Mouse (Mus musculus) limb, embryonic 12.5 days (tissue): Measurements from ENCODE around the gene Slc41a2. TPM values are rescaled to one million over a fixed set of nuclear protein-coding genes. Genes with fewer than 3 reads are reported as not detected.

Experiments
- ATAC-seq: fragments of 200-750 bp; cut with Nextera tagmentation; 2 replicates; pipeline ENCODE4 v1.8.0; 2017; ENCODE audit warnings: low read depth, moderate TSS enrichment; ENCODE audit not compliant: insufficient number of reproducible peaks, insufficient read depth, low FRiP score, low TSS enrichment
- H3K27ac ChIP-seq: fragments of 300-500 bp; sonication (generic); 2 replicates; pipeline ENCODE4 v1.5.1; 2016; ENCODE audit warnings: mild to moderate bottlenecking, moderate library complexity
- H3K27me3 ChIP-seq: fragments of 300-500 bp; sonication (generic); 2 replicates; pipeline ENCODE4 v1.6.1; 2016; ENCODE audit warnings: mild to moderate bottlenecking, moderate library complexity
- H3K36me3 ChIP-seq: fragments of 300-500 bp; sonication (generic); 2 replicates; pipeline ENCODE4 v1.6.1; 2016; ENCODE audit warnings: mild to moderate bottlenecking, moderate library complexity
- H3K4me1 ChIP-seq: fragments of 300-500 bp; sonication (generic); replicated peaks from 2 replicates; pipeline ENCODE4 v1.6.1; 2016
- H3K4me2 ChIP-seq: fragments of 300-500 bp; sonication (generic); 2 replicates; pipeline ENCODE4 v1.6.1; 2016; ENCODE audit warnings: mild to moderate bottlenecking, moderate library complexity
- H3K4me3 ChIP-seq: fragments of 300-500 bp; sonication (generic); replicated peaks from 2 replicates; pipeline ENCODE4 v1.5.1; 2016; ENCODE audit warnings: mild to moderate bottlenecking
- H3K9ac ChIP-seq: fragments of 300-500 bp; sonication (generic); replicated peaks from 2 replicates; pipeline ENCODE4 v1.6.1; 2016; ENCODE audit warnings: mild to moderate bottlenecking, moderate library complexity
- H3K9me3 ChIP-seq: fragments of 300-500 bp; sonication (generic); 2 replicates; pipeline ENCODE4 v1.6.1; 2016; ENCODE audit warnings: mild to moderate bottlenecking, moderate library complexity
- WGBS: fragments of 180-500 bp; shearing (Covaris S2); methylation state at CpG from one replicate; pipeline ENCODE4 v1.1.7; 2016; 5-methylcytosine and 5-hydroxymethylcytosine counted together
- polyA plus RNA-seq: library from polyadenylated mRNA; unstranded; fragments of >200 nt; fragmentation: Nextera tagmentation; extraction: Ambion mirVana; gene quantifications from 2 replicates; pipeline ENCODE4 v1.2.1, GENCODE M21; 2016

Gene Slc41a2
- polyA plus RNA-seq, 1 experiment from 2014 or later, result 0.44 TPM

GRCm38 (mm10) chr10:83183634-83184479, 153.8 kb downstream of the Slc41a2 start:
- H3K4me3 ChIP-seq, result no peak overlapping the region
- H3K9me3 ChIP-seq, result peaks cover 8% of the 10 kb centered on the region; the same call in 1 of the 2 replicates
- H3K4me2 ChIP-seq, result no peak overlapping the region
- peaks cover 27% of the 10 kb centered on the region for H3K4me1 ChIP-seq
- 57% methylated on average over 12 of the region's 12 CpGs for WGBS
- no peaks in the 10 kb centered on the region for H3K36me3 ChIP-seq
- H3K27ac ChIP-seq, result peak overlapping the region; percentile 13; the same call in 1 of the 2 replicates
- peaks cover 10% of the 10 kb centered on the region for H3K27me3 ChIP-seq
- no peak overlapping the region for H3K9ac ChIP-seq
- ATAC-seq, result no peak

DNA sequence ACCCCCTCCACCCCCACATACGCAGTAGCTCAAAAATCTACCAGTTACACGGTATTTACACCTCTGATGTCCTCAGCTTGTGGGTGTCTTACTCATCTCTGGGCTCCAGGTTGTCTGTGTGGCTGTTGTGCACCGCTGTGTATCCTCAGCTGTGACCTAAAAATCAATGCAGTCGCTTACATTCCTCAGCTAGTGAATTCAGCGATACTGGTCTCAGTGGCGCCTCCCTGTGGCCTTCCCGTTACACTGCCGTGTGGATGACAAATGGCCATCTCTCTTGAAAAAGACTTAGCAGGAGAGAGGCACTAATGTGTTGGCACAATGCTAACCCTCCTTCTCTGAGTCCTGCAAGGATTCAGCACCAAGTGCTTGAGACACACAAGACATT, 155.1 kb downstream of the Slc41a2 start:
- Histone ChIP-seq H3K4me1 (peaks cover 27% of the 10 kb centered on the region), H3K27ac (0 out of 2 replicates have a peak overlapping the region, but pooled peaks have one; percentile 20), H3K27me3 (peaks cover 10% of the 10 kb centered on the region), H3K4me3 (no peak overlapping the region), H3K9ac (no peak overlapping the region), H3K9me3 (peaks cover 10% of the 10 kb centered on the region; the same call in 1 of the 2 replicates), H3K36me3 (no peaks in the 10 kb centered on the region), H3K4me2 (no peak overlapping the region)
- ATAC-seq, result no peak
- WGBS, result 36% methylated on average over 8 of the region's 8 CpGs

DNA sequence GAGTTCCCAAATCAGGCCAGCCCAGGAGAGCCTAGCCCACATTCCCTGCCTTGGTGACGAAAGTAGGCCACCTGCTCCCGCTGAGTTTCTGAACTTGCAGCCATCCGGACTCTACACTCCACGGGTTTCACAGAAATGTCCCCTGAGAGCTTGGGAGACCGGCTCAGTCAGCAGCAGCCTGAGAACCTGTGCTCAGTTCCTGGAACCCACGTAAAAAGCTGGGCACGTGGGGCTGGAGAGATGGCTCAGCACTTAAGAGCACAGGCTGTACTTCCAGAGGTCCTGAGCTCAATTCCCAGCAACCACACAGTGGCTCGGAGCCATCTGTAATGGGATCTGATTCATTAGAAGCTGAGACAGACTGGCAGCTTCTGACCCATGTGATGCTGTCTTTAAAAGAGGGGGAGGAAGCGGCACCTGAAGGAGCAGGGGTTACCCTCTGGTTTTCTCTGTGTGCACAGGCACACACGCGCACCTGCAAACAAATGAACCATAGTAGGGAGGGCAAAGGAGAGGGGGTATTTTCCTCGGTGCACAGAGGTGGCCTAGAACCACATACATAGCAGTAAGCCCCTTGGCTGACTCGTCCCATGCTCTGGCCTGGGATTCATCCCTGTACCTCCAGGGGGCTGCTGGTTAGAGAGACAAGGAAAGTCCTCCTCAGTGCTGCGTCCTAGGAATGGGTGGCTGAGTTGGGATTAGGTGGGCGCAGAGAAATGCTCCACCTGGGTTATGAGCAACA, 155.7 kb downstream of the Slc41a2 start:
- H3K4me3 ChIP-seq, result no peak overlapping the region
- no peaks in the 10 kb centered on the region for H3K36me3 ChIP-seq
- 68% methylated on average over 15 of the region's 15 CpGs for WGBS
- peaks cover 27% of the 10 kb centered on the region for H3K4me1 ChIP-seq
- H3K27me3 ChIP-seq, result peaks cover 10% of the 10 kb centered on the region
- H3K27ac ChIP-seq, result 0 out of 2 replicates have a peak overlapping the region, but pooled peaks have one; percentile 25
- peaks cover 10% of the 10 kb centered on the region; the same call in 1 of the 2 replicates for H3K9me3 ChIP-seq
- no peak for ATAC-seq
- H3K4me2 ChIP-seq, result no peak overlapping the region
- H3K9ac ChIP-seq, result no peak overlapping the region

Other genes starting within 250 kb of the Slc41a2 start
- 0.87 and 0.92 TPM in 2 replicates for gene D10Wsu102e, start 22.3 kb upstream of the Slc41a2 start, polyA plus RNA-seq
- 2.1 TPM in 2 replicates for gene Aldh1l2, start 196.3 kb upstream of the Slc41a2 start, polyA plus RNA-seq
- 37.3 and 39.1 TPM in 2 replicates for gene Washc4, start 205.9 kb upstream of the Slc41a2 start, polyA plus RNA-seq